Mouse (Mus musculus): ENCODE measurements around the gene Acads. TPM values are rescaled to one million over a fixed set of nuclear protein-coding genes. Genes with fewer than 3 reads are reported as not detected.

The Acads gene
- total and polyA plus RNA-seq, 3 experiments, result 31.9 to 56.5 TPM; not detected in 1

GRCm38 (mm10) chr5:115134234-115135165, 15.4 kb upstream of the Acads start, which contains the start of gene Unc119b:
TSS of gene Unc119b (minus strand) at chr5:115134975.
- peak within 1 kb of the TSS; percentile 81 to 94 for H3K4me3 ChIP-seq (ENCODE audit: control insufficient read depth in 1 of 2, insufficient read depth in 1 of 2, low read depth in 2 of 2, low read length in 2 of 2)
- no peaks in the 10 kb centered on the region for H3K27me3 ChIP-seq (ENCODE audit: control insufficient read depth in 1 of 2, insufficient read depth in 2 of 2, low read length in 2 of 2)
- H3K9ac ChIP-seq (ENCODE audit: control insufficient read depth, low read depth, low read length, poor library complexity, severe bottlenecking), result peak within 1 kb of the TSS; percentile 94
- H3K27ac ChIP-seq (ENCODE audit: control insufficient read depth, low read depth, low read length), result no peak within 1 kb of the TSS
- H3K36me3 ChIP-seq (ENCODE audit: control insufficient read depth in 1 of 2, insufficient read depth in 2 of 2, low read length in 2 of 2), result peaks cover 0 to 2% of the 10 kb centered on the region in 2 experiments; a peak in 3 of 4 replicates
- H3K79me2 ChIP-seq (ENCODE audit: control insufficient read depth, insufficient read depth, low read length, poor library complexity), result peaks cover 9% of the 10 kb centered on the region
- peak; percentile 88 for DNase-seq (ENCODE audit: low read depth, low spot score)
- H3K4me1 ChIP-seq (ENCODE audit: control insufficient read depth in 1 of 2, insufficient read depth in 2 of 2, low read length in 2 of 2), result peaks cover 0 to 7% of the 10 kb centered on the region in 2 experiments
- H3K9me3 ChIP-seq (replicated peaks; ENCODE audit: insufficient read depth, low read length), result no peaks in the 10 kb centered on the region
- TF ChIP-seq ZNF384 (IDR thresholded peaks at IDR 0.05; ENCODE audit: low read depth, low read length), result no peak
- TF ChIP-seq RAD21 (IDR thresholded peaks at IDR 0.05; ENCODE audit: low read depth, low read length), result no peak
- no peak for TF ChIP-seq POLR2AphosphoS5 (IDR thresholded peaks at IDR 0.05; ENCODE audit: borderline replicate concordance, low read depth, low read length)
- TF ChIP-seq ELF1 (IDR thresholded peaks at IDR 0.05; ENCODE audit: low read depth, low read length), result no peak
- no peak for TF ChIP-seq NRF1 (IDR thresholded peaks at IDR 0.05; ENCODE audit: insufficient read depth, low read depth, low read length, poor library complexity, severe bottlenecking)
- no peak for TF ChIP-seq GABPA (IDR thresholded peaks at IDR 0.05; ENCODE audit: low read depth, low read length)
- no peak for TF ChIP-seq UBTF (IDR thresholded peaks at IDR 0.05; ENCODE audit: borderline replicate concordance, insufficient read depth, low read depth, low read length)
- no peak for TF ChIP-seq ZMIZ1 (IDR thresholded peaks at IDR 0.05; ENCODE audit: low read depth, low read length)
- no peak for TF ChIP-seq TBP (IDR thresholded peaks at IDR 0.05; ENCODE audit: low read depth, low read length)
- no peak for TF ChIP-seq RCOR1 (IDR thresholded peaks at IDR 0.05; ENCODE audit: low read depth, low read length)
- TF ChIP-seq EP300 (IDR thresholded peaks at IDR 0.05; ENCODE audit: low read depth in 1 of 2, low read length in 2 of 2), result no peak
- TF ChIP-seq SMC3 (IDR thresholded peaks at IDR 0.05; ENCODE audit: low read depth, low read length), result no peak
- no peak for TF ChIP-seq MYC (IDR thresholded peaks at IDR 0.05; ENCODE audit: low read depth, low read length)
- no peak for TF ChIP-seq POLR2AphosphoS2 (IDR thresholded peaks at IDR 0.05; ENCODE audit: low read length)
- no peak for TF ChIP-seq CTCF (IDR thresholded peaks at IDR 0.05 in 2 of 3, conservative IDR thresholded peaks at IDR 0.05 in 1 of 3; ENCODE audit: control insufficient read depth in 1 of 3, insufficient read depth in 1 of 3, low read depth in 2 of 3, low read length in 3 of 3, poor library complexity in 1 of 3, severe bottlenecking in 1 of 3)
- no peak for TF ChIP-seq E2F4 (IDR thresholded peaks at IDR 0.05; ENCODE audit: borderline replicate concordance, low read depth, low read length)
- no peak for TF ChIP-seq JUND (IDR thresholded peaks at IDR 0.05; ENCODE audit: low read depth, low read length)
- TF ChIP-seq CHD1 (IDR thresholded peaks at IDR 0.05; ENCODE audit: low read depth, low read length), result no peak
- TF ChIP-seq HCFC1 (IDR thresholded peaks at IDR 0.05; ENCODE audit: low read depth, low read length), result peak; percentile 40; the same call in 1 of the 2 replicates
- no peak for TF ChIP-seq MAFK (IDR thresholded peaks at IDR 0.05; ENCODE audit: borderline replicate concordance, low read depth, low read length)
- peak; percentile 60 to 68; a peak in 3 of 4 replicates for TF ChIP-seq POLR2A (IDR thresholded peaks at IDR 0.05; ENCODE audit: control insufficient read depth in 1 of 2, insufficient read depth in 1 of 2, low read depth in 1 of 2, low read length in 2 of 2, poor library complexity in 1 of 2)
- TF ChIP-seq USF2 (IDR thresholded peaks at IDR 0.05; ENCODE audit: borderline replicate concordance in 1 of 2, insufficient read depth in 1 of 2, low read depth in 1 of 2, low read length in 2 of 2), result no peak
- no peak for TF ChIP-seq KAT2A (conservative IDR thresholded peaks at IDR 0.05; ENCODE audit: low read depth, low read length)
- TF ChIP-seq MAZ (IDR thresholded peaks at IDR 0.05; ENCODE audit: low read depth, low read length), result no peak
- no peak for TF ChIP-seq GATA1 (IDR thresholded peaks at IDR 0.05; ENCODE audit: low read depth, low read length)
- TF ChIP-seq ZKSCAN1 (IDR thresholded peaks at IDR 0.05; ENCODE audit: low read depth, low read length), result no peak
- no peak for TF ChIP-seq BHLHE40 (IDR thresholded peaks at IDR 0.05; ENCODE audit: borderline replicate concordance, low read depth, low read length)
- no peak for TF ChIP-seq ETS1 (IDR thresholded peaks at IDR 0.05; ENCODE audit: low read depth, low read length)
- no peak for TF ChIP-seq MYB (IDR thresholded peaks at IDR 0.05; ENCODE audit: low read depth, low read length)
- peak; percentile 37 for TF ChIP-seq NELFE (IDR thresholded peaks at IDR 0.05; ENCODE audit: low read depth, low read length)
- no peak for TF ChIP-seq USF1 (IDR thresholded peaks at IDR 0.05; ENCODE audit: low read depth, low read length)
- no peak for TF ChIP-seq TAL1 (IDR thresholded peaks at IDR 0.05; ENCODE audit: low read length)
- TF ChIP-seq MAX (IDR thresholded peaks at IDR 0.05; ENCODE audit: low read length), result peak; percentile 73
- no peak for TF ChIP-seq MEF2A (IDR thresholded peaks at IDR 0.05; ENCODE audit: extremely low read depth, insufficient replicate concordance, low read depth, low read length, poor library complexity, severe bottlenecking)
- TF ChIP-seq SIN3A (IDR thresholded peaks at IDR 0.05; ENCODE audit: low read length), result peak; percentile 44
